Mouse (Mus musculus): ENCODE results near the gene Dpp10. TPM values are rescaled to one million over a fixed set of nuclear protein-coding genes. Genes with fewer than 3 reads are reported as not detected.

The Dpp10 gene
- total RNA-seq, 2 experiments from 2014 or later = not detected

DNA sequence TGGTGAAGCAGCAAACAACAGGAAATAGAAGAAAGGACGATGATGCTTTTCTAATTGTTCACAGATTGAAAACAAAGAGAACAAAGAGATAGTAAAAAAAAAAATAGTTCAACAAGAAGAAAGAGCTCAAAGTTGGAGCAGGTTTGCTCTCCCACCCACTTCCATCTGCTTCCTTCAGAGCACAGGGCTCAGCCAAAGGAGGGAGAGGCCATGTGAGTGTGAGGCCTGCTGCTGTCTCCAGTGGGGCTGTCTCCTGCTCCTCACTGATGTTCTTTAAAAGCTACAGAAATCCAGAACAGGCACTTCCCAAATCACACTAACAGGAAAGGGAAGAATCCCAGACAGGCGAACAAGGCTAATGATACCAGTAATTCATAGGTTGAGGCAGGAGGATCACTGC, 694.1 kb downstream of the Dpp10 start:
- intact Hi-C loops (cut with DNase I) = no loop called here
- no peak for DNase-seq (ENCODE audit: low spot score)

DNA sequence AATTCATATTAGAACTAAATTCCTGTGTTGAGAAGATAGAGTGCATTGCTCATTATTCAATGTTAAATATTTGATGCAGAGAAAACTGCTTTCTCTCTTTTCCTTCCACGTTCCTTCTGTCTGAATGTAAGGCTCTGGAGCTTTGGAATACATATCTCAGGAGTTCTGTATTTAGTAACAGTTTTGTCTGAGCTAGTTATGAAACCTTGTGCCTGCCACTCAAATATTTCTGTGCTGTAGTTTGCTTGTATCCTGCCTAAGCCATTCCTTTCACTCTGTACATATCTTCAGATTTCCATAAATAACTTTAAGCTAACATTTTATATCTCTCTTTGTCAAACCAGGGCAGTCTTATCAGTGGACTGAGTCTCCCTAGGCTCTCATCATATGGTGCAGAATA, 707.5 kb downstream of the Dpp10 start:
- intact Hi-C loops (cut with DNase I) = no loop called here

DNA sequence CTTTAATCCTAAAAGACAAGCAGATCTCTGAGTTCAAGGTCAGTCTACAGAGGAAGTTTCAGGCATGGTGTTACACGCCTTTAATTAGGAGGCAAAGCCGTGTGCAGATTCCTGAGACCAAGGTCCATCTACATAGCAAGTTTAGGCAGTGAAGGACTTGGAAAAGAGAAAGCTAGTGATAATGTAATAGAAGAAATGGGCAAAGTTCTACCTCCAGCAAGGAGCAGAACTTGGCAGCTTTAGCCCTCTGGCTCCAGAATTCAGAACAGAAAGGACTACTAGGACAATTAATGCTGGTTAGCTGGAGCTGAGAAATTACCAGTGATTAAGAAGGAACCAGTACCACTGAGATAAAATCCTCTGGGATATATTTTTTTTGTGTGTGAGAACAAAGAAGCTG, 728.5 kb downstream of the Dpp10 start:
- DNase-seq (ENCODE audit: low spot score) = no peak
- intact Hi-C loops (cut with DNase I) = no loop called here

More for the DNA sequence above, 707.5 kb downstream of the Dpp10 start:
- no peak for DNase-seq (ENCODE audit: low spot score)
